Mouse (Mus musculus) heart, adult 11 months (tissue): ENCODE results near the gene Efcab2.

Source experiments
- DNase-seq: peaks from one replicate; pipeline ENCODE4 v3.0.0; 2022

Gene Efcab2

DNA sequence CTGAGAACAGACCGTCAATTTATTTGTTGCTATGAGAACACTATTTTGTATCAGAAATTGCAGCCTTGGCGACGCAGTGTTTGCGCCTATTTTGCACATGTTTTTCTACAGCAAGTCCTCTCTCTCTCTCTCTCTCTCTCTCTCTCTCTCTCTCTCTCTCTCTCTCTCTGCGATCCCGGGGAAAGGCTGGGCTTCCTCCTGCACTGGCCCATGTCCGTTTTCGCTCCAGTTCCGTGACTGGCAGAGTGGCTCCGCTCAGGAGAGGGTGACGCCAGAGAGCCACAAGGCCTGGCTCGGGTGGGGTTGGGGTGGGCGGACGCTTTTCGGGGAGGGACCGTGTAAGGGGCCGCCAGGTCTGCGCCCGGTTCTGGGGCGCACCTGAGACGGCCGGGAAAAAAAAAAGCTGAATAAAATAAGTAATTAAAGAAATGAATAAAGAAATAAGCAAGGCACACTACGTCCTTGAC, 407 bp upstream of the Efcab2 start:
- DNase-seq, result peak; percentile 99

DNA sequence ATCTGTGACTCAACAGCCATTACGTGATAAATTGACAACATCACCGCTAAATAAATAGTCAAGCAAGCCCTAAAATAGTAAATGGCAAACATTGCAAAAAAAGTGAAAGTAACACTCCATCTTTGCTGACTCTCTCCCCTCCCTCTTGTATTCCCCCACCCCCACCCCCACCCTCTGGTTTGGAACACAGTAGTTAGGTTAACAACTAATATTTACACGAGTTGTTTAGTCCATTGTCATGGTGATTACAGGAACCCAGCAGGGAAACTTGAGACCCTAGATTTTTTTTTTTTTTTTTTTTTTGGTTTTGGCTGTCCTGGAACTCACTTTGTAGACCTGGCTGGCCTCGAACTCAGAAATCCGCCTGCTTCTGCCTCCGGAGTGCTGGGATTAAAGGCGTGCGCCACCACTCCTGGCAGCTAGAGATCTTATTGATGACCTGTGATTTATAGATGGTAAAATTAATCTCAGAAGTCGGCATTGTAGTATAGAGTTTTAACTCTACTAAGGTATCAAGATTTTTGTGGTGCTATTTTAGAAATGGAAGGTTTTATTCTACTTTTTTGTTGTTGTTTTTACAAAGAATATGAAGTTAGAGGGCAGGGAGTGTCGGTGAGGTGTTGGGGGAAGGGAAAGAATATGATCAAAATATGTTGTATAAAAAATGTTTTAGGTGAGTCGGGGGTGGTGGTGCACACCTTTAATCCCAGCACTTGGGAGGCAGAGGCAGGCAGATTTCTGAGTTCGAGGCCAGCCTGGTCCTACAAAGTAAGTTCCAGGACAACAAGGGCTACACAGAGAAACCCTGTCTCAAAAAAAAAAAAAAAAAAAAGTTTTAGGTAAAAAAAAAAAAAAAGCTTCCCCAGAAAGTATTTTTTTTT, 1.1 kb downstream of the Efcab2 start:
- peak; percentile 79 for DNase-seq

DNA sequence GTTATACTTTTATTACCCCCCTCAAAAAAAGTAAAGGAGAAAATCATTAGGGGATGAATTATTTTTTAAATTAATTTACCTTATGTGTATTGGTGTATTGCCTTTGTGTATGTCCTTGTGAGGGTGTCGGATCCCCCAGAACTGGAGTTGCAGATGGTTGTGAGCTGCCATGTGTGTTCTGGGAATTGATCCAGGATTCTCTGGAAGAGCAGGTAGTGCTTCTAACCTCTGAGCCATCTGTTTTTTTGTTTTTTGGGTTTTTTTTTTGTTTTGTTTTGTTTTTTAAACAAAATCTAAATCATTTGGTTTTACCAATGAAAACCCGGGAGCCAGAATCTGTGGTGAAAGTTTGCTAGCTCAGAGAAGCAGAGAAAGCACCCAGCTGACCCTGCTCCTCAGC, 1.8 kb downstream of the Efcab2 start:
- peak; percentile 80 for DNase-seq

DNA sequence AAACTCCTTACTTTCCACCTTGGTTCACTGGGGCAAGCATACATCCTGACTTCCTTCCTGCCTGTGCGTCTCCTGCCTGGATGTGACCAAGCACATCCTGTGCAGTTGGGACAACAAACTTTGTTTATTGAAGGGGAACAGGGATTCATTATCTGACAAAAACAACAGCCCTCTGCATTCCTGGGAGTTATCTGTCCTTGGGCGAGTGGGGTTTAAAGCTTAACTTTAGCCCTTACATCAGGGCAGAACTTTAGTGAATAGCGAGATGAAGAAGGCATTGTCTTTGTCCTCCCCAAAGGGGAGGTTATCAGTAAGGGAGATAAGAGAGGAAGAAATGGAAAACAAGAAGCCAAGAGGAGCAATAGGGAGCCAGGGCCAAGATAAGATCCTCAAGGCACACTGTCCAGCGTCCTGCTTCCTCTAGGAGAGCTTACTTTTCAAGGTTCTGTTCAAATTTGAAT, 3.0 kb downstream of the Efcab2 start:
- peak; percentile 86 for DNase-seq

DNA sequence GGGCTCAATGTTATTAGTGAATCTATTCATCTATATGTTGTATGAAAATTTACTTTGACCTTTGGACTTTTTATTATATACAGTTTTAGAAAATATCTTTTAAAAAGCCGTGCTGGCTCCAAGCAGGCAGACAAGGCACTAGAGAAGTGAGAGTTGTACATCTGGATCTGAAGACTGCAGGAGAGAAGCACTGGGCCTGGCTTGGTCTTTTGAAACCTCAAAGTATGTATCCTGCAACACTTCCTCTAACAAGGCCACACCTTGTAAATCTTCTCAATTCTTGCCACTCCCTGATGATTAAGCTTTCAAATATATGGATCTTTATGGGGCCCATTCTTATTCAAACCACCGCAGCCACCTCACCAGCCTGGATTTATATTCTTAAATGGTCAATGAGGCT, 7.5 kb downstream of the Efcab2 start:
- DNase-seq, result peak; percentile 79

DNA sequence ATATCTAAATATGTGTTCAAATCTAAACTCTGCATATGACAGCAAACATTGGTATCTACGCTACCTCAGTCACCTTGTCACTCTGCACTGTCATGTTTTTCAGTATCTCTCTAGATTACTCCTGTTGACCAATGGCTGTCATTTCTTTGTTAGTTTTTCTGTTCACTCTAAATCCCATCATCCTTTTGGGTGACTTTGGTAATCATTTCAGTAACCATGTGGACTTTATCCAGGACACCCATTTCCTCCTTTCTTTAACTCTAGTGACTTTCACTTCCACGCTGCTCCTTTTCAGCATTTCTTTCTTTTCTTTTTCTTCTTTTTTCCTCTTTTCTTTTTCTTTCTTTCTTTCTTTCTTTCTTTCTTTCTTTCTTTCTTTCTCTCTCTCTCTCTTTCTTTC, 13.7 kb downstream of the Efcab2 start:
- no peak for DNase-seq

DNA sequence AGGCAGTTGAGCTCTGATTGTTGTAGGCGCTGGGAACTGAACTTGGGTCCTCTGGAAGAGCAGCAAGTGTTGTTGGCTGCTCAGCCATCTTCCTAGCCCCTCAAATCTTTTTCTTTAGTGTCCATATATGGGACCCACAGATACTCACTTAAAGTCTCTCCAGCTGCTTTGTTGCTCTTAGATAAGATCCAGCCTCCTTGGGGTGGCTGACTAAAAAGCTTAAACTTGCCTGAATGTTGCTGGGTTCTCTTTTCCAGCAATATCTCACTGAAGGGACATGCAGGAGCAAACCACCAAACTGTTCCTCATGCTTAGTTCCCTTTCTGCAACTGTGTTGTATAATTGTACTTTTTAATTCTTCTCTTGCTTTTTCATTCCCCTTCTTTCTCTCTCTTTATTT, 17.8 kb downstream of the Efcab2 start:
- no peak for DNase-seq

DNA sequence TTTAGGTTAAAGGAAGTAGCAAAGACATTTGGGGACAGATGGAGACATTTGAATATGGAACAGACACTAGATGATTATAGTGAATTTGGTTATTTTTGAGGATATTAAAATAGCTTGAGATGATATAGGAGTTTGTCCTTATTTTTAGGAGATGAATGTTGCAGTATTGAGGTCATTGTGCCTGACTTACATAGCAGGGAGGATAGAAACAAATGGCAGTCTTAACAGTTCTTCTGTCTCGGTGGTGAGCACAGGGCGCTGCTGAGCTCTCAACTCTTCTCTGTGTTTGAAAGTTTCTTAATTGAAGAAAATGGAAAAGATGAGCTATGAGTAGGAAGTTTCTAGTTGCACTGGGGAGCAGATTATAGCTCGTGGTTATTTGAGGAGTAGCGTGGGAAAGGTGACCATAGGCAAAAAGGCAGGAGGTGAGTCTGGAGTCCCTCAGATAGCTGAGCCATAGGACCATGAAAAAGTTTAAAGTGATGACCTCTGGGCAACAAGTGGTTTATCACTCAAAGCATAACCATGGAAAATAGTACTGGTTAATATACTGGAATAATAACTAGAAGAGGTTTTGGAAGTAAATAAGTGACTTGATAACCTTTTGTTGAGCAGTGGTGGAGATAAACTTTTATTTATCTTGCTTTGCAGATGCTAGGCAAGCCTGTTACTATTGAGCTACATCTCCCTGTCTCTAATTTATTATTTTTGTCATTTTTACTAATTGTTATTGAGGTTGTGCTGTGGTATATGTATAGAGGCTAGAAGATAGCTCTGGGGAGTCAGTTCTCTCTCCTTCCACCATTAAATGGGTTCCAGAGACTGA, 25.9 kb downstream of the Efcab2 start:
- no peak for DNase-seq

DNA sequence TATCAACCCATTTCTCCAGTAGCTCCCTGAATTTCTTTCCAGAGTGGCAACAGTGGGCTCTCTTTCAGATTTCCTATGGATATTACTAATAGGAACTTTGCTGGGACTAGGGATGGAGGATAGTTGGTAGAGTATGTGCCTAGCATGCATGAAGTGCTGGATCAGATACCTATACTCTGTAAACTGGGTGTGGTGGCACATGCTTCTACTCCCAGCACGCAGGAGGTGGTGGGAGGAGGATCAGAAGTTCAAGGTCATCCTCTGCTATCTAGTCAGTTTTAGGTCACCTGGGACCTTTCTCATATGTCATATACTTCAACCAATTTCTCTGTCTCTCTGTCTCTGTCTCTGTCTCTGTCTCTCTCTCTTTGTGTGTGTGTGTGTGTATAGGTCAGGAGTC, 27.7 kb downstream of the Efcab2 start:
- DNase-seq, result no peak

DNA sequence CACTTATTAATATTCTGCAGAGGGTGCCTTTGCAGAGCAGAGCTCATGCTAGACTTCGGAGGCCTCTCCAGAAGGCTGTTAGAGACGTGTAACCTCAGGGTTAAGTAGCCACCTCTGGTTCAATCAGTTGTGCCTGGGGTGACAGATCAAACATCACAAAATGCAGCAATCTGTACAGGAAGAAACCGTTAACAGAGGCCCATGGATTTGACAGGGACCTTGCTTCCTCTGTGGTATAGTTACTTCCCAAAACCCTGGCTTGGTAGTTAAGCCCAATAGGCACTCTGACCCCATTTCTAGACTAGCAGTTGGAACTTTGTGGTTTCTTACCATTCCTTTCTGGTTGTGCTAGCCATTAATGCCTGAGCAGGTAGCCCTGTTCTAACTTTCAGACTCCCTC, 38.5 kb downstream of the Efcab2 start:
- peak; percentile 54 for DNase-seq

DNA sequence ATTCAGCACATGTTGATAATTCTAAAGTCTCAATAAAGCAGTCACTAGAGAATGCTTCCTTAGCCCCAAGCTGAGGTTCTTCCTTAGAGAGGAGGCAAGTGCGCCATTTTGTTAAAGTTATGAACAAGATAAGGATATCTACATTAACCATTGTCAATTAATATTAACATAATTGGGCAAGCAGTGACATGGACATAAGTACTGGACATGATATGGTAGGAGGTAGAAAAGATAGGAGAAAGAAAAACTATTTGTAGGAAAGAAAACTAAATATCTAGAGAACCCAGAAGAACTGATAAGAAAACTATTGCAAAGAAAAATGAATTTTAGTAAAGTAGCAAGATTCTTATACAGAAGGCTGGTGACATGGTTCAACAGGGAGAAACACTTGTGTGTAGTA, 41.2 kb downstream of the Efcab2 start:
- no peak for DNase-seq

DNA sequence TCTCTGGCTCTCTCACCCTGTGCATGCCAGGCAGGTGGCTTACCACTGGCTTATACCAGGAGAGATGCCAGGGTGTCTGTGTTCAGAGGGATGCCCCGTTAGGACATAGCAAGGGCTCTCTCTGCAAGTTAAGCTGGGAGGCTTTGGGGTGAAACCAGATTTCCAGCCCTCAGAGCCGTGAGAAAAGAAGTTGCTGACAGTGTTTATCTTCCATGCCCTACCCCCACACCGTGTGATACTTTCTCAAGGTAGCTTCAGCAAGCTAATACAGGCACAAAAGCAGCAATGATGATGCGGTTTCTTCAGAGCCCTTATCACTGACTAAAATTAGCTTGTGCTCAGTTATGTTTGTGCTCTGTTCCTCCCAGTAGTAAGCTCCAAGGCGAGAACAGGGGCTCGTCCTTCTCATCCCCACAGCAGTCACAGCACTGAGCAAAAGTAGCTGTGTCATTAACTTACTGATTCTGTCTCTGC, 42.4 kb downstream of the Efcab2 start:
- DNase-seq, result peak; percentile 94

DNA sequence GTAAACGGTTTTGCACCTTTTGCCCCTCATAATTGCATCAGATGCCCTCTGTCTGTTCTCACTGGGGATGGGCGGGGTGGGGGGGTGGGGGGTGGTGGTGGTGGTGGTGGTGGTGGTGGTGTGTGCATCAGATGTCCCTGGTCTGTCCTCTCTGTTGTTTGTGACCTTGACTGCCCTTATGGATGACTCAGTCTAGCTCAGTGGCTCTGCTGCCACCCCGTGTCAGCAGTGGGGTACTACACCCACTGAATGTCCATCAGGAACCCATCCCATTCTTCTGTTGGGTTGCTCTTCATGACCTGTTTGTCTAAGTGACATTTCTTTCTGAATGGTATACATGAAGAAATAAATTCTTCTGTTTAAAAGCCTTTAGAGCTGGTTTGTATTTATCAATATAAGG, 43.3 kb downstream of the Efcab2 start:
- peak; percentile 97 for DNase-seq

DNA sequence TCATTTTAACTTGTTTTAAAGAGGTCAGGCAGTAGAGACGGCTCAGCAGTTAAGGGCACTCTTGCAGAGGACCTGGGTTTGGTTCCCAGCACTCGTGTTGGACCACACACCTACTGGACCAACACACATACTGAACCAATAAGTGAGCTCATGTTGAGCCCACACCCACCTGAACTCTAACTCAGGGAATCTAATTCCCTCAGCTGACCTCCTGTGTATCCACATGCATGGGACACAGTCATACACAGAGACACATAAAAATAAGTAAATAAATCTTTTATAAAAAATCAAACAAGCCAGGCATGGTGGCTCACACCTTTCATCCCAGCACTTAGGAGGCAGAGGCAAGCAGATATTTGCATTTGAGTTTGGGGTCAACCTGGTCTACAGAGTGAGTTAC, 44.0 kb downstream of the Efcab2 start:
- peak; percentile 71 for DNase-seq

DNA sequence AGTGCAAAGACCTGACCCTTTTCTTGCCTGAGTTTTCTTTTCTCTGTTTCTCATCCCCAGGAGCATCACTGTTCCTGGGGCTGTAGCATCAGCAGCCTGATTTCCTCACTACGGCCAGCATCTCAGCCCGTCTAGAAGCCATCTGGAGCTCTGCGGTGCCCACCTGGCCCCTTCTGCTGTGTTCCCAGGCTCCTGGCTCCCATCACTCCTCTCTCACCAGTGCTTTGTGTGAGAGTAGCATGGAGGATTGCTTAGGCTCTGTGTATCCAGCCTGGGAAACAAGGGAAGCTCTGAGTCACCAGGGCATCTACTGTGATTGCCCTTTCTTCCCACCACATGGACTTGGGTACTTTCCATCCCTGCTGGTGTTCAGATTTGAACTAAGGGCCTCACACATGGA, 48.2 kb downstream of the Efcab2 start:
- DNase-seq, result peak; percentile 43

DNA sequence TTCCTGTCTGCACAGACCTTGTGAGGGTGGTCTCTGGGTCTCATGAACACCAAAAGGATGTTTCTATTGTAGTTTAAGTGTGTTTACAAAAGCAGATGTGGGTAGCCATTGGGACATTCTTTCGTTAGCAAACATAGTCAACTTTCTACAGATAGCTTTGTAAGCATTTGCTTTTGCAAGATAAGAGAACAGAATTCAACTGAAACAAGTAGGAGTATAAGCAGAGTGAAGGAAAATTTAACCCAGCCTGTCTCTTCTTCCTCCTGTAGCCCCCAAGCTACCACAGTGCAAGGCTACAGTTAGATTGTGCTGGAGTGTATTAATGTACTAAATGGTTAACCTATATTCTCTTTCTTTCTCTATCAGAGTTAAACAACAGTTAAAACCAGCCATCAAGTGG, 49.2 kb downstream of the Efcab2 start:
- DNase-seq, result no peak

DNA sequence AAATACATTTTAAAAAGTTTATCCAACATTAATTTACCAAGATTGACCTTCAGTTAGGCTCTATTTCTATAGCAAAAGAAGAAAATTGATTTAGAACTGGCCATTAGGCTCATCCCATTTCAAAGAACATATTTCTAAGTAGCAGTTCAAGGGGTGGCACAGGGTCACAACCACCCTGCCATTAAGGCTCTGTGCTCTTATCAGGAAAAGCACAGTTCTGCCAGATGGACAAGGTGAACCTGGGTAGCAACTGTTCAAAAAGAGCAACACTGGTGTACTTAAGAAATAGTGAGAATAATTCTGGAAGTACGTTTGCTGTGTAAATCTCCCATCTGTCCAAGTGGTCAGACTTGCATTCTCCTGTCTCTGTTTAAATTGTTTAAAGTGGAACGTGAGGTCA, 52.1 kb downstream of the Efcab2 start:
- DNase-seq, result peak; percentile 25

DNA sequence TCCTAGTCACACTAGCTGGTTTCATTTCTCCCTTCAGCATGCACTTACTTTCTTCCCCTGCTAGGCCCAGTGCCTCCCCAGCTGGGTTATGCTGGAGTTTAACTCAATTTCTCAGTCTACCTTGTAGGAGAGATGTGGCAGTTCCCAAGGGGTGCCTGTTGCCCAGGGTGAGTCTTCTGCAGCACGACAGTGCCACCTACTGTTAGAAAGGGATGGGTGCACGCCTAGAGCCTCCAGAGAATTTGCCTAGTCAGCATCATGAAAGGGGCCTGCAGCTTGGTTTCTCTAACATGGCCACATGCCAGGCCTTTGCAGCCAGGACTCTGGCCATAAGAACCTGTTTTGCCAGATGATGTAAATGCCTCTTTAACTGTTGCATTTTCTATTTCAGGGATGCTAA, 57.8 kb downstream of the Efcab2 start:
- DNase-seq, result peak; percentile 95

DNA sequence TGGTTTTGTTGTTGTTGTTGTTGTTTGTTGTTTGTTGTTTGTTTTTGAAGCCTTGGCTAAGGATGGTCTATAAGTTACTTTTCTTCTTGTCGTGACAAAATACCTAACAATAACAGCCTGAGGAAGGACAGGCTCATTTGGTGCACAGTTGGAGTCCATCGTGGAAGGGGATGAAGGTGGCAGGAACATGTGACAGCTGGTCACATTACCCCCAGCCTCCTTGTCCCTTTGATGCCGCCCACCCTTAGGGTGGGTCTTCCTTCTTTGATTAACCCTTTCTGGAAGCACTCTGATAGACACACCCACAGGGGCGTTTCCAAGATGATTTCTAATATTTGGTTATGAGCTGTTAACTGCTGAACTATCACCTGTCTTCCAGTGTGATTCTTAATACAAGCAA, 58.3 kb downstream of the Efcab2 start:
- peak; percentile 52 for DNase-seq

DNA sequence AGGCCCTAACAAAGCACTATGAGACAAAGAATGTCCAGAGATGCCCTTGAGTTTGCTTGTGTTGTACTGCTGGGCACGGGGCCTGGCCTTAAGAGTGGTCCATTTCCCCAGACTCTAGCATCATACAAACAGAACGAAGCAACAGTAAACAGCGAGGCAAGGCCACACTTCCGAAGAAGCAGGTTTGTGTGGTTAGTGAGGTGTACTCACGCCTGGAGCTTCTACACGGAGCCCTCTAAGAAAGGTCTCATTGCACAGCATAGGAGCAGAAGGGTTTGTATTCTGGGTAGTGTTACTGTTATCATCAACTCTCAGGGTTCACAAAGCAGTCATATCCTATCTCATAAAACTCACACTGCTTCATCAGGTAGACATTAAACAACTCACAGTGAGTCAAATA, 61.7 kb downstream of the Efcab2 start:
- peak; percentile 59 for DNase-seq

DNA sequence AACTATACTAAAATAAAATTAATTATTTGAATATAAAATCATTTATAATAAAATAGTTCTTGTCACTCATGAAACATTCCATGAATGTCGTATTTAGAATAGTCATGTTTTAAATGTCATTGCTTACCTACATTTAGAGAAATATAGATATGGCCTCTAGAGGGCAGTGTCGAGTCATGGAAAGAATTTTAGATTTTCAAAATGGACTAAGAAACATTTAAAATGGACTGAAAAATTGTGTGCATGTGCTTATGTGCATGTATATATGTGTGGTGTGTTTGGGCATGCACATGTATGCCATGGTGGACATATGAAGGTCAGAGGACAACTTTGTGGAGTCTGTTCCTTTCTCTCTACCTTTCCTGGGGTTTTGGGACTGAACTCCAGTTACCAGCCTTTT, 62.4 kb downstream of the Efcab2 start:
- DNase-seq, result peak; percentile 55

DNA sequence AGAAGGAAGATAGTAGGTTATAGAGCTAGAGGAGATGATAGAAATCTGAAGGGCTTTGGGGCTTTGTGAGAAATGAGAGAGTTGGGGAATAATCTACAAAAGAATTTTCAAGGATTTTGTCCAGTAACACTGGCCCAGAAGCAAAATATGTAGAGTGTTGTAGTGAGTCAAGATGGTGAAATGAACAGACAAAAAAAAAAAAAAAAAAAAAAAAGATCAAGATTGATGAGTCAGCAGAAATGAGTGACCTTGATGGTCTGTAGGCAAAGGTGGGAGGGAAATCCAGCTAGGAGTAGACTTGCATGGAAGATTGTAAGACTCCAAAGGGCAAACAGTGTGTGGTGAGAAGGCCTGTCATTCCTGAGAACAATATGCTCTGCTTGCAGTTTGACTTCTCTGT, 78.0 kb downstream of the Efcab2 start:
- no peak for DNase-seq

DNA sequence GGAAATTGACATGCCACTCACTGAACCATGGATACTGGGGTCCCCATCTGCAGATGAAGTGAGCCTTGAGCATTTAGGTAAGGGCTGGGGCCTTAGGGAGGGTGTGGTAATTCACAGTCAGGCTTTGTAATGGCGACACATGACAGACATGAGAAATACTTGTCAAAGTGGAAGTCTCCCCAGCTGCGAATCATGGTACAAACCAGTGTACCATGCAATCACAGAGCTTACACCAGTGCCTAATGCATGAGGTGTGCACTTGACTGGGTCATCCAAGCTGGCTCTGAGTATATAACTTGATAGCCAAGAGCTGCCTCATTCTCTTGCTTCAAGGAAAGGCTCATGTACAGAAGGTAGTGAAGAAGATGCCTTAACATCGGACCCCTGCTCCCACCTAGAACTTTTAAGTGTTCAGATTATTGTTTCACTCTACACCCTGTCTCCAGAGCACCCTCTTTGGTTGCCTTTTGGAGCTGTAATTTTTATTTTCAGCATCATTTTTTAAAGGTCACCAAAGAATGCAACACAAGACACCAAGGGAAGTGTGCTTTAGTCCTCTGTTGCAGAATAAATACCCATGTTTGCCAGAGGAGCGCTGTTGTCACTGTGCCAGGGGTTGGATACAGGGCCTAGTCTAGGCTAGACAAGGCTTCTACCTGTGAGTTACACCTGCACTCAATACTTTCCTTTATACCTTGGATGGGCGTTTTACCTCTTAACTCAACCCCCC, 79.4 kb downstream of the Efcab2 start:
- peak; percentile 60 for DNase-seq
